8 mouse cellular contexts compared by ENCODE assay signal in genomic region chr10:59920810-59921681, GRCm38 (mm10). TPM values are rescaled to one million over a fixed set of nuclear protein-coding genes. Genes with fewer than 3 reads are reported as not detected.
DNase-seq lines count a peak whose midpoint lies in the region; ATAC-seq lines count a peak whose summit lies in the region.

No protein-coding gene starts in this region.

- DNase-seq in layer of hippocampus, adult 11-12 months (ENCODE audit: low spot score): peak; percentile 67
- no peak for DNase-seq in layer of hippocampus, adult 9-10 months (ENCODE audit: low spot score)
- peak; percentile 72 to 77 for DNase-seq in cerebellum, postnatal 14 days
- peak; percentile 55 for DNase-seq in gastrocnemius, postnatal 10 days
- DNase-seq in hindlimb bud, embryonic 11.5 days (ENCODE audit: extremely low spot score, low read depth, low spot score): peak; percentile 92
- peak; percentile 60 to 61 for DNase-seq in left cerebral cortex, postnatal 36 days (ENCODE audit: low spot score in 2 of 2)
- DNase-seq in spleen, postnatal 14 days (ENCODE audit: low spot score in 2 of 2): peak; percentile 53 to 57

- intact Hi-C loops in left cerebral cortex, postnatal 36 days (cut with DNase I): no loop called here

- ATAC-seq in megakaryocyte-erythroid progenitor cell, adult 5-6 weeks (replicated peaks; ENCODE audit: low FRiP score, low TSS enrichment, poor library complexity, severe bottlenecking): peak; percentile 86

RNA-seq across cellular contexts. Expression of gene Ddit4, which starts 30.6 kb away (rescaled TPM):
- total RNA-seq in gastrocnemius, postnatal 10 days (2021): 10 to 100 TPM; 14.2 to 39.1 TPM
- total RNA-seq in left cerebral cortex, postnatal 36 days (2021): 10 to 100 TPM; 33.5 to 58.5 TPM
- total RNA-seq in megakaryocyte-erythroid progenitor cell, adult 5-6 weeks (2014; fragmentation: Nextera tagmentation): 2.0 and 3.0 TPM in 2 replicates
- 2.0 and 4.4 TPM in 2 replicates for total RNA-seq in megakaryocyte-erythroid progenitor cell, adult 5-6 weeks (2017)

RNA-seq across cellular contexts. Expression of gene Dnajb12, which starts 41.7 kb away (rescaled TPM):
- total RNA-seq in gastrocnemius, postnatal 10 days (2021): 10 to 100 TPM; 44.0 to 44.9 TPM
- total RNA-seq in left cerebral cortex, postnatal 36 days (2021): 10 to 100 TPM; 51.8 to 56.0 TPM
- total RNA-seq in megakaryocyte-erythroid progenitor cell, adult 5-6 weeks (2014; fragmentation: Nextera tagmentation): 27.1 and 35.8 TPM in 2 replicates
- 15.1 and 27.7 TPM in 2 replicates for total RNA-seq in megakaryocyte-erythroid progenitor cell, adult 5-6 weeks (2017)
